Mouse (Mus musculus) CH12.LX (cell line): ENCODE results near the gene Etl4.

Source experiments
- MAX ChIP-seq: IDR thresholded peaks from 2 replicates; pipeline ENCODE4 v1.6.1; 2011; ENCODE audit warnings: low read length, improper control_type of control experiment
- MYC ChIP-seq: IDR thresholded peaks from 2 replicates; pipeline ENCODE4 v1.6.1; 2011; ENCODE audit warnings: low read depth, mild to moderate bottlenecking, improper control_type of control experiment, low read length
- POLR2A ChIP-seq: IDR thresholded peaks from 2 replicates; pipeline ENCODE4 v1.6.1; 2011; ENCODE audit warnings: low read depth, mild to moderate bottlenecking, improper control_type of control experiment, low read length

DNA sequence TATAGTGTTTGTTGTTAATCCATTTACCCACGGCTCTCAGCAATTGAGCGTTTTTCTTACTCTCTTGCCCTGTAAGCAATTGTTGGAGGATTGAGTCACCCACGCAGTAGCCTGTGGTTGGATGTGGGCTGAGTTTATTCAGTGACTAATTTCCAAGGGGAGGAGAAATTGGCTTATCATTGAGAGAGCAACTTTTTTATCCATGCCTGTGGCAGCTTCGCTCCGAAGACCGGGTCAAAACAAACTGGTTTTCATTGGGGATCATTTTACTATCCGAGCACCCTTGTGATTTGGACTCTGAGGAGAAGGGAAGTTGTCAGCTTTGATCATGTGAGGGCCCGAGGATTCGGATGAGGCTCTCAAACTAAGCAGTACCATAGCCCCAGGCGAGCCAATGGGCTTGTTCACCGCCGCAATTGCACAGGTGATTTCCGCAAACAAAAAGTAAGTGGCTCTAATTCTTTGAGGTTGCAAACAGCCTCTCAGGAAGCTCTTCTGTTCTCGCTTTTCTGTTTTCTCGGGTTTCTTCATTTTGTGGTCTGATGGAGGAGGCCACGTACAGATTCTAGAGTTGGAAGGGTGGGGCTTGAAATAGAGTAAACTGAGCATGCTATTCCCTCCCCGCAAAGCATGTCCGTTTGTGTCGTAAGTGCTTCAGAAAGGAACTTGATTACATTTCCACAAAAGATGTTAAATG is 827.7 kb downstream of the Etl4 start:
- TF ChIP-seq POLR2A (no peak; the same call in 1 of the 2 replicates), MYC (0 out of 2 replicates have a peak, but pooled peaks have one; percentile 35), MAX (0 out of 2 replicates have a peak, but pooled peaks have one; percentile 43)
